Mouse (Mus musculus): ENCODE measurements around the gene Snx10. TPM values are rescaled to one million over a fixed set of nuclear protein-coding genes. Genes with fewer than 3 reads are reported as not detected.

Gene Snx10
- polyA plus RNA-seq, 1 experiment: 4.3 TPM

GRCm38 (mm10) chr6:51510094-51510493 is 13.6 kb upstream of the Snx10 start:
- no peak for TF ChIP-seq POLR2A (IDR thresholded peaks at IDR 0.05; ENCODE audit: control insufficient read depth, extremely low read depth, insufficient read depth, low read length, poor library complexity)
- TF ChIP-seq CTCF (IDR thresholded peaks at IDR 0.05; ENCODE audit: borderline replicate concordance, control insufficient read depth, extremely low read depth, insufficient read depth, low read length, poor library complexity): no peak
- H3K4me3 ChIP-seq (ENCODE audit: control insufficient read depth, insufficient read depth, low read length): no peak overlapping the region
- H3K27me3 ChIP-seq (ENCODE audit: control insufficient read depth, insufficient read depth, low read length): no peaks in the 10 kb centered on the region
- H3K27ac ChIP-seq (ENCODE audit: control insufficient read depth, insufficient read depth, low read length): no peak overlapping the region
- no peaks in the 10 kb centered on the region for H3K36me3 ChIP-seq (ENCODE audit: control insufficient read depth, insufficient read depth, low read length)
- peak; percentile 67 for DNase-seq
- 18% methylated on average over 5 of the region's 5 CpGs for WGBS
- peaks cover 6% of the 10 kb centered on the region; the same call in 1 of the 2 replicates for H3K4me1 ChIP-seq (replicated peaks; ENCODE audit: control insufficient read depth, insufficient read depth, low read length)

GRCm38 (mm10) chr6:51510946-51511345 is 12.8 kb upstream of the Snx10 start:
- WGBS: 90% methylated on average over 1 of the region's 1 CpGs
- Histone ChIP-seq H3K4me3 (ENCODE audit: control insufficient read depth, insufficient read depth, low read length) (no peak overlapping the region), H3K4me1 (replicated peaks; ENCODE audit: control insufficient read depth, insufficient read depth, low read length) (peaks cover 6% of the 10 kb centered on the region; the same call in 1 of the 2 replicates), H3K36me3 (ENCODE audit: control insufficient read depth, insufficient read depth, low read length) (no peaks in the 10 kb centered on the region), H3K27me3 (ENCODE audit: control insufficient read depth, insufficient read depth, low read length) (no peaks in the 10 kb centered on the region), H3K27ac (ENCODE audit: control insufficient read depth, insufficient read depth, low read length) (no peak overlapping the region)
- TF ChIP-seq CTCF (IDR thresholded peaks at IDR 0.05; ENCODE audit: borderline replicate concordance, control insufficient read depth, extremely low read depth, insufficient read depth, low read length, poor library complexity): no peak
- TF ChIP-seq POLR2A (IDR thresholded peaks at IDR 0.05; ENCODE audit: control insufficient read depth, extremely low read depth, insufficient read depth, low read length, poor library complexity): no peak
- no peak for DNase-seq

- Histone ChIP-seq H3K27me3 (ENCODE audit: control insufficient read depth, insufficient read depth, low read length) (no peaks in the 10 kb centered on the region), H3K27ac (ENCODE audit: control insufficient read depth, insufficient read depth, low read length) (no peak overlapping the region), H3K36me3 (ENCODE audit: control insufficient read depth, insufficient read depth, low read length) (no peaks in the 10 kb centered on the region), H3K4me3 (ENCODE audit: control insufficient read depth, insufficient read depth, low read length) (no peak overlapping the region), H3K4me1 (replicated peaks; ENCODE audit: control insufficient read depth, insufficient read depth, low read length) (peaks cover 6% of the 10 kb centered on the region; the same call in 1 of the 2 replicates)
- no peak for DNase-seq
- TF ChIP-seq CTCF (IDR thresholded peaks at IDR 0.05; ENCODE audit: borderline replicate concordance, control insufficient read depth, extremely low read depth, insufficient read depth, low read length, poor library complexity) (no peak), POLR2A (IDR thresholded peaks at IDR 0.05; ENCODE audit: control insufficient read depth, extremely low read depth, insufficient read depth, low read length, poor library complexity) (no peak)
- 91% methylated on average over 3 of the region's 3 CpGs for WGBS
Measured at GRCm38 (mm10) chr6:51513745-51514144, 10.0 kb upstream of the Snx10 start.

GRCm38 (mm10) chr6:51514860-51515259 is 8.8 kb upstream of the Snx10 start:
- Histone ChIP-seq H3K36me3 (ENCODE audit: control insufficient read depth, insufficient read depth, low read length) (no peaks in the 10 kb centered on the region), H3K27ac (ENCODE audit: control insufficient read depth, insufficient read depth, low read length) (no peak overlapping the region), H3K4me1 (replicated peaks; ENCODE audit: control insufficient read depth, insufficient read depth, low read length) (0 out of 2 replicates have a peak, but pooled peaks cover 2% of the 10 kb centered on the region), H3K4me3 (ENCODE audit: control insufficient read depth, insufficient read depth, low read length) (no peak overlapping the region), H3K27me3 (ENCODE audit: control insufficient read depth, insufficient read depth, low read length) (no peaks in the 10 kb centered on the region)
- TF ChIP-seq CTCF (IDR thresholded peaks at IDR 0.05; ENCODE audit: borderline replicate concordance, control insufficient read depth, extremely low read depth, insufficient read depth, low read length, poor library complexity): no peak
- no peak for TF ChIP-seq POLR2A (IDR thresholded peaks at IDR 0.05; ENCODE audit: control insufficient read depth, extremely low read depth, insufficient read depth, low read length, poor library complexity)
- no peak for DNase-seq
- WGBS: 98% methylated on average over 7 of the region's 7 CpGs

GRCm38 (mm10) chr6:51523310-51523709 is 391 bp upstream of the Snx10 start:
- no peak overlapping the region for H3K4me3 ChIP-seq (ENCODE audit: control insufficient read depth, insufficient read depth, low read length)
- H3K4me1 ChIP-seq (replicated peaks; ENCODE audit: control insufficient read depth, insufficient read depth, low read length): peaks cover 10% of the 10 kb centered on the region
- DNase-seq: no peak
- WGBS: 30% methylated on average over 5 of the region's 5 CpGs
- no peaks in the 10 kb centered on the region for H3K27me3 ChIP-seq (ENCODE audit: control insufficient read depth, insufficient read depth, low read length)
- no peaks in the 10 kb centered on the region for H3K36me3 ChIP-seq (ENCODE audit: control insufficient read depth, insufficient read depth, low read length)
- no peak overlapping the region for H3K27ac ChIP-seq (ENCODE audit: control insufficient read depth, insufficient read depth, low read length)
- no peak for TF ChIP-seq CTCF (IDR thresholded peaks at IDR 0.05; ENCODE audit: borderline replicate concordance, control insufficient read depth, extremely low read depth, insufficient read depth, low read length, poor library complexity)

GRCm38 (mm10) chr6:51524321-51524931 is 725 bp downstream of the Snx10 start:
- Histone ChIP-seq H3K4me1 (replicated peaks; ENCODE audit: control insufficient read depth, insufficient read depth, low read length) (peaks cover 10% of the 10 kb centered on the region), H3K36me3 (ENCODE audit: control insufficient read depth, insufficient read depth, low read length) (no peaks in the 10 kb centered on the region), H3K27ac (ENCODE audit: control insufficient read depth, insufficient read depth, low read length) (no peak overlapping the region), H3K4me3 (ENCODE audit: control insufficient read depth, insufficient read depth, low read length) (peak overlapping the region; percentile 45), H3K27me3 (ENCODE audit: control insufficient read depth, insufficient read depth, low read length) (no peaks in the 10 kb centered on the region)
- WGBS: 1% methylated on average over 21 of the region's 21 CpGs
- peak; percentile 20 for DNase-seq
- TF ChIP-seq POLR2A (IDR thresholded peaks at IDR 0.05; ENCODE audit: control insufficient read depth, extremely low read depth, insufficient read depth, low read length, poor library complexity) (no peak), CTCF (IDR thresholded peaks at IDR 0.05; ENCODE audit: borderline replicate concordance, control insufficient read depth, extremely low read depth, insufficient read depth, low read length, poor library complexity) (no peak)

- H3K36me3 ChIP-seq (ENCODE audit: control insufficient read depth, insufficient read depth, low read length): no peaks in the 10 kb centered on the region
- WGBS: 2% methylated on average over 5 of the region's 5 CpGs
- TF ChIP-seq CTCF (IDR thresholded peaks at IDR 0.05; ENCODE audit: borderline replicate concordance, control insufficient read depth, extremely low read depth, insufficient read depth, low read length, poor library complexity) (no peak), POLR2A (IDR thresholded peaks at IDR 0.05; ENCODE audit: control insufficient read depth, extremely low read depth, insufficient read depth, low read length, poor library complexity) (no peak)
Measured at GRCm38 (mm10) chr6:51525001-51525400, 1.3 kb downstream of the Snx10 start.

More at GRCm38 (mm10) chr6:51525001-51525400, 1.3 kb downstream of the Snx10 start:
- no peak overlapping the region for H3K27ac ChIP-seq (ENCODE audit: control insufficient read depth, insufficient read depth, low read length)
- H3K4me1 ChIP-seq (replicated peaks; ENCODE audit: control insufficient read depth, insufficient read depth, low read length): peaks cover 10% of the 10 kb centered on the region
- no peak overlapping the region; the same call in 1 of the 2 replicates for H3K4me3 ChIP-seq (ENCODE audit: control insufficient read depth, insufficient read depth, low read length)
- no peak for DNase-seq
- H3K27me3 ChIP-seq (ENCODE audit: control insufficient read depth, insufficient read depth, low read length): no peaks in the 10 kb centered on the region

Data from thymus, adult 2 months (tissue).